Mouse (Mus musculus): ENCODE measurements around the gene Sema3f. TPM values are rescaled to one million over a fixed set of nuclear protein-coding genes. Genes with fewer than 3 reads are reported as not detected.

The Sema3f gene
- total and polyA plus RNA-seq, 2 experiments from 2014 or later: 8.7 to 81.3 TPM

DNA sequence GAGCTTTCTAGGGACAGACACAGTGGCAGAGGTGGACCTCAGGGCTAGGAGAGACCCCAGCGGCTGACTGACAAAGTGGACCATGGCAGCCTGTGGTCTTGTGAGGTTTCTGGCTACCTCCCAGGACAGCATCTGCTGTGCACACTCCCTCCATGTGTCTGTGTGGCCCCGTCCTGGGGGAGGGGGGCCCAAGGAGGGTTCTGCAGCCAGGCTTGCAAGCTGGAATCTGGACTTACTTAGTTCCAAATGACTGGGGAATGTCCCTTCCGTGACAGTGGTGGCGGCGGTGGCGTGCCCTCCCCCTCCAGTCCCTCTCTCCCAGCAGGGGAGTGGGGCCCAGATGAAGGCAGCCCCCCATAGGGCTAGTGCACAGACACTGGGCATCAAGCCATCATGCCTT is 6.7 kb upstream of the Sema3f start:
- 23% methylated on average over 6 of the region's 6 CpGs for WGBS
- TF ChIP-seq CTCF (IDR thresholded peaks at IDR 0.05; ENCODE audit: low read depth): no peak
- H3K9ac ChIP-seq (replicated peaks; ENCODE audit: low read length): no peak overlapping the region
- H3K4me1 ChIP-seq (ENCODE audit: insufficient read depth, low read length): peaks cover 18% of the 10 kb centered on the region
- no peak overlapping the region for H3K27ac ChIP-seq
- H3K9me3 ChIP-seq (ENCODE audit: low read length): no peaks in the 10 kb centered on the region
- no peaks in the 10 kb centered on the region for H3K36me3 ChIP-seq (ENCODE audit: insufficient read depth, low read length)
- DNase-seq (ENCODE audit: low spot score): peak; percentile 71
- H3K4me3 ChIP-seq (ENCODE audit: low read length): no peak overlapping the region
- H3K4me2 ChIP-seq (ENCODE audit: low read depth, low read length): no peak overlapping the region
- peak; percentile 25; the same call in 1 of the 2 replicates for ATAC-seq
- H3K27me3 ChIP-seq (ENCODE audit: insufficient read depth, low read length): no peaks in the 10 kb centered on the region

GRCm38 (mm10) chr9:107715632-107716031 is 5.4 kb upstream of the Sema3f start:
- no peak for TF ChIP-seq CTCF (IDR thresholded peaks at IDR 0.05; ENCODE audit: low read depth)
- Histone ChIP-seq H3K4me1 (ENCODE audit: insufficient read depth, low read length) (peaks cover 18% of the 10 kb centered on the region), H3K27me3 (ENCODE audit: insufficient read depth, low read length) (no peaks in the 10 kb centered on the region), H3K27ac (no peak overlapping the region), H3K9ac (replicated peaks; ENCODE audit: low read length) (no peak overlapping the region), H3K9me3 (ENCODE audit: low read length) (no peaks in the 10 kb centered on the region), H3K4me3 (ENCODE audit: low read length) (no peak overlapping the region), H3K4me2 (ENCODE audit: low read depth, low read length) (no peak overlapping the region), H3K36me3 (ENCODE audit: insufficient read depth, low read length) (no peaks in the 10 kb centered on the region)
- WGBS: 80% methylated on average over 2 of the region's 2 CpGs
- DNase-seq (ENCODE audit: low spot score) (no peak), ATAC-seq (no peak)

GRCm38 (mm10) chr9:107714221-107714952 is 4.1 kb upstream of the Sema3f start:
- H3K9ac ChIP-seq (replicated peaks; ENCODE audit: low read length): no peak overlapping the region
- DNase-seq (ENCODE audit: low spot score): peak; percentile 65
- H3K4me2 ChIP-seq (ENCODE audit: low read depth, low read length): no peak overlapping the region
- no peak for ATAC-seq
- WGBS: 18% methylated on average over 12 of the region's 12 CpGs
- H3K27ac ChIP-seq: no peak overlapping the region; the same call in 1 of the 2 replicates
- no peaks in the 10 kb centered on the region for H3K9me3 ChIP-seq (ENCODE audit: low read length)
- TF ChIP-seq CTCF (IDR thresholded peaks at IDR 0.05; ENCODE audit: low read depth): 0 out of 2 replicates have a peak, but pooled peaks have one; percentile 9
- no peak overlapping the region for H3K4me3 ChIP-seq (ENCODE audit: low read length)
- H3K27me3 ChIP-seq (ENCODE audit: insufficient read depth, low read length): no peaks in the 10 kb centered on the region
- H3K36me3 ChIP-seq (ENCODE audit: insufficient read depth, low read length): no peaks in the 10 kb centered on the region
- peaks cover 18% of the 10 kb centered on the region for H3K4me1 ChIP-seq (ENCODE audit: insufficient read depth, low read length)

DNA sequence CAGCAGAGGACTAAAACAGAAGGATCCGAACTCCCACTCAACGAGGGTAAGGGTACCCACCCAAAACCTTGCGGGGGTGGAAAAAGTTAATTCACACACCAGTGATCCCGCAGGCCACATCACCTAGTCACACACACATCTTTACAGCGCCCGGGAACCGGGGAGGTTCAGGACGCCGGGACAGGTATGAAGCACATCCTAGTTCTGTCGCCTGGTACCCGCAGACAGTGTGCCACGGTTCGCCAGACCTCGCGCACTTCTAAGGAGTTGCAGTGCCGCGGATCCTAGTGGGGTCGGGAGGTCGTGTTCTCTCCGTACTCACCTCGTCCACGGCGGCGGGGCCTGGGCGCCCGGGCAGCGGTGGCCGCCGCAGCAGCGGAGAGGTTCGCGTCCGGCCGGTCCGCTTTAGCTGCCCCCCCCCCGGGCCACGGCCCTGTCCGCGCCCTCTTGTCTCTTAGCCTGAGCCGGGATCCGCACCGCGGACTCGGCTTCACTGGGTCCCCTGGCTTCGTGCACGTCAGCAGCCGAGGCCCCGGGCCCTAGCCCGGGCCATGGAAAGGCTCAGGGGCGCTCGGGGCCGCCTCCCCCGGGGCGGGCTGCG is 1.1 kb downstream of the Sema3f start:
- peak overlapping the region; percentile 72 for H3K27ac ChIP-seq
- no peaks in the 10 kb centered on the region for H3K9me3 ChIP-seq (ENCODE audit: low read length)
- peak overlapping the region; percentile 56 for H3K4me3 ChIP-seq (ENCODE audit: low read length)
- DNase-seq (ENCODE audit: low spot score) (no peak), ATAC-seq (no peak)
- peak overlapping the region; percentile 70 for H3K9ac ChIP-seq (replicated peaks; ENCODE audit: low read length)
- TF ChIP-seq CTCF (IDR thresholded peaks at IDR 0.05; ENCODE audit: low read depth): no peak
- no peaks in the 10 kb centered on the region for H3K36me3 ChIP-seq (ENCODE audit: insufficient read depth, low read length)
- peaks cover 9% of the 10 kb centered on the region for H3K4me1 ChIP-seq (ENCODE audit: insufficient read depth, low read length)
- WGBS: under 1% methylated on average over 50 of the region's 55 CpGs
- no peaks in the 10 kb centered on the region for H3K27me3 ChIP-seq (ENCODE audit: insufficient read depth, low read length)
- peak overlapping the region; percentile 82 for H3K4me2 ChIP-seq (ENCODE audit: low read depth, low read length)

- TF ChIP-seq CTCF (IDR thresholded peaks at IDR 0.05; ENCODE audit: low read depth): no peak
- DNase-seq (ENCODE audit: low spot score) (no peak), ATAC-seq (no peak)
- H3K9me3 ChIP-seq (ENCODE audit: low read length): no peaks in the 10 kb centered on the region
- peak overlapping the region; percentile 82 for H3K4me2 ChIP-seq (ENCODE audit: low read depth, low read length)
- 7% methylated on average over 21 of the region's 21 CpGs for WGBS
- peak overlapping the region; percentile 70 for H3K9ac ChIP-seq (replicated peaks; ENCODE audit: low read length)
- H3K4me1 ChIP-seq (ENCODE audit: insufficient read depth, low read length): peaks cover 5% of the 10 kb centered on the region
- H3K27me3 ChIP-seq (ENCODE audit: insufficient read depth, low read length): no peaks in the 10 kb centered on the region
- H3K36me3 ChIP-seq (ENCODE audit: insufficient read depth, low read length): no peaks in the 10 kb centered on the region
- H3K4me3 ChIP-seq (ENCODE audit: low read length): peak overlapping the region; percentile 56
- H3K27ac ChIP-seq: peak overlapping the region; percentile 72; the same call in 1 of the 2 replicates
These were observed 1.7 kb downstream of the Sema3f start for GRCm38 (mm10) chr9:107708439-107709095.

DNA sequence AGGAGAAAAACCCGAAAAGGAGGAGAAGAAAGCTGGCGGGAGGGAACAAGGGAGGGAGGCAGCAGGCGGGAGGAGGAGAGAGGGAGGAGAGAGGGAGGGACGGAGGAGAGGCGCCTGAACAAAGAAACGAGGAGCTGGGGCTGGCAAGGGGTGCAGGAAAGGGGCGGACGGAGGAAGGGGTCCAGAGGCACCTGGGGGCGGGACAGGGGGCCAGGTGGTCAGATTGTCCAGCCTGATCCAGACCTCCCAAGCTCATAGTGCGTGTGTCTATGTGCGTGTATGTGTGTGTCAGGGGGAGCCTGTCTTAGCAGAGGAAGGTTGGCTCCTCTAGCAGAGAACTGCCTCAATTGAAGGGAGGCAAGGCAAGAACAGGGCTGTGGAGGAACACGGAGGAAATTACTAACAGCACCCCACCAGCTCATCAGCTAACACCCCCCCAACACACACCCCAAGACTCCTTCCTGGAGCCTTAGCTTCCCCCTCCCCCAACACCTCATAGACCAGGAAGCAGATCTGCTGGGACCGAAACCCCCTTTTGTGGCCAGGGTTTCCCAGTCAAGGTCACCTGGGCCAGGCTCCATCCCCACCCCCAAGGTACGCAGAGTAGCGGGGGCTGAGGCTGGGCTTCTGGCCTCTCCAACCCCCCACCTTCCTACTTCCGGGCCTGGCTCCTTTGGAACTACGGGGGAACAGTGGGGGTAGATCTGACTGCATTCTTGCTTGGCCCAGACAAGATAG is 2.4 kb downstream of the Sema3f start:
- Histone ChIP-seq H3K27ac (peak overlapping the region; percentile 65), H3K4me3 (ENCODE audit: low read length) (peak overlapping the region; percentile 56), H3K36me3 (ENCODE audit: insufficient read depth, low read length) (no peaks in the 10 kb centered on the region), H3K4me2 (ENCODE audit: low read depth, low read length) (peak overlapping the region; percentile 82), H3K27me3 (ENCODE audit: insufficient read depth, low read length) (no peaks in the 10 kb centered on the region), H3K9me3 (ENCODE audit: low read length) (no peaks in the 10 kb centered on the region), H3K9ac (replicated peaks; ENCODE audit: low read length) (peak overlapping the region; percentile 70), H3K4me1 (ENCODE audit: insufficient read depth, low read length) (peaks cover 8% of the 10 kb centered on the region)
- TF ChIP-seq CTCF (IDR thresholded peaks at IDR 0.05; ENCODE audit: low read depth): no peak
- 2% methylated on average over 17 of the region's 17 CpGs for WGBS
- ATAC-seq: peak; percentile 13
- DNase-seq (ENCODE audit: low spot score): no peak

Data from hindbrain, postnatal 0 days (tissue).